Mouse (Mus musculus) pancreas, adult 10 weeks (tissue): ENCODE measurements around the gene Nek1. TPM values are rescaled to one million over a fixed set of nuclear protein-coding genes. Genes with fewer than 3 reads are reported as not detected.

ENCODE experiments used
- polyA plus RNA-seq: library from polyadenylated mRNA; stranded (reverse); fragments of 350-450 nt; fragmentation: Illumina TruSeq; extraction: RNeasy Lipid Tissue Mini Kit (QIAGEN cat#74804); gene quantifications from one replicate; pipeline ENCODE4 v1.2.3, GENCODE M21; 2015; ENCODE audit warnings: low read depth, low replicate concordance; ENCODE audit not compliant: insufficient read depth

Nek1 gene
- polyA plus RNA-seq = 2.4 TPM

GRCm38 (mm10) chr8:60992910-60993638 is at the start of gene Nek1:
Gene Nek1, plus strand, starts transcription at chr8:60993195.

DNA sequence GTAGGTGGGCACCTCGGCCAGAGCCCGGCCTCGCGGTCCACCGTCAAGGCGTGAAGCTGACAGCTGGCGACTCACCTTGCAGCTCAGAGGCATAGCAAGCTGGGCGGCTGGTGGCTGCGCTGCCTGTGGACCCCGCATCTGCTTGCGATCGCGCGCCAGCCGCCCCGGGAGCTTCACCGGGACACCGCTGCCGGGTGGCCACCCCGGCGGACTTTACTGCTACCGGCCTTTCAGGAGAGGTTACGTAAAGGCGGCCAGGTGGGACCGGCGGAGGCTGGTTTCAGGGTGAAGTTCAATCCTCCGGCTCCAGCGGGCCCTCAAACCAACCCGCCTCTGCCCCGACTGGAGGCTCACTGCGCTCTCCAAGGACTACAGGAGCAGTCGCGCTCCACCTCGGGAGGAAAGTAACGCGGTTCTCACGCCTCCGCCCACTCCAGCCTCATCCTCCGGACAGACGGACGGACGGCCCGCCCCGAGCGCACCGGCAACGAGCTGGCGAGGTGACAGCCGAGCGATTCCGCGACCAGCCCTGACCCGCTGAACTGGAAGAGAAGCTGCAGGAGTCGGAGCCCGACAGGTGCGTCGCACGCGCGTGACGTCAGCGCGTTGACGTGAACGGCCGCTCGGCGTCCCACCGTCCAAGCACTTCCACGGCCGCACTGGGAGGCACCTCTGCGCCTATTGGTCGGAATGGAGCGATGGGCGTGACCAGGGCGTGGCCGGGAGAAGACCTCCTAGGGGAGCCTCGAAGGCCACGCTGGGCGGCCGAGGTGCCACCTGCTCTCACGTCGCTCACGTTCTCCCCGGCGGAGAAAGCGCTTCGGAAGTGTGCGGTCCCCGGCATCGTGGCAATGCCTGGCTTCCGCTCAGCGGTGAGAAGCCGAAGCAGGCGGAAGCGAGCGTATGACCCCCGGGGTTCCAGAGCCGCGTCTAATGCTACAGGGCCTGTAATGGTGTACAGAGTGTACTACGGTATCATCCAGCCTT is 10.0 kb upstream of the Nek1 start, which contains the start of gene Clcn3:
Gene Clcn3 (minus strand): TSS at position 600 of the 987 bp plus-strand sequence.

Other genes starting within 250 kb of the Nek1 start
- gene Hpf1, start 102.8 kb upstream of the Nek1 start, polyA plus RNA-seq = 5.6 TPM
- gene Clcn3, start 9.9 kb upstream of the Nek1 start, polyA plus RNA-seq = 10.1 TPM
- gene Sh3rf1, start 230.7 kb downstream of the Nek1 start, polyA plus RNA-seq = 1.7 TPM